Mouse (Mus musculus) c-Kit-positive CD71-negative TER-119-negative erythroid progenitor cells, embryonic 14.5 days (primary cell): ENCODE results near the gene Cd82.

Experiments
- DNase-seq: peaks from one replicate; pipeline ENCODE4 v3.0.0-alpha.2; 2013; ENCODE audit warnings: low read depth

Cd82 gene

DNA sequence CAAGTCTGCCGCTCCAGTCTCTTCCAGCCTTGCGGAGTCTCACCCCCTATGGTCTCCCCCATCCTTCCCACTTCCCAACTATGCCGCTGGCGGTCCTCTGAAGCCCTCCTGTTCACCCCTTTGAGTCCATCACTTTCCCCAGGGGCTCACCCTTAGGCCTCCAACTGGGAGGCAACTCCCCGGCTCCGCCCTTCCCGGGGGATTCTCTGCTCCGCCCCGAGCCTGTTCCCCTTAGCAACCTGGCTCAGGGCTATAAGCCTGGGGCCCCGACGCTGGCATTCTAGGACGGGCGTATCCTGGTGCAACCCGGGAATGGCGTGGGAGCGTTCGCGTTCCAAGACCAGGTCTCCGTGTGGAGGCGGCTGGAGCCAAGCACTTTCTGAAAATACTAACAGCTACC is at the start of gene Cd82:
TSS of gene Cd82 (minus strand) at position 381 of the 400 bp plus-strand sequence.
- no peak for DNase-seq

DNA sequence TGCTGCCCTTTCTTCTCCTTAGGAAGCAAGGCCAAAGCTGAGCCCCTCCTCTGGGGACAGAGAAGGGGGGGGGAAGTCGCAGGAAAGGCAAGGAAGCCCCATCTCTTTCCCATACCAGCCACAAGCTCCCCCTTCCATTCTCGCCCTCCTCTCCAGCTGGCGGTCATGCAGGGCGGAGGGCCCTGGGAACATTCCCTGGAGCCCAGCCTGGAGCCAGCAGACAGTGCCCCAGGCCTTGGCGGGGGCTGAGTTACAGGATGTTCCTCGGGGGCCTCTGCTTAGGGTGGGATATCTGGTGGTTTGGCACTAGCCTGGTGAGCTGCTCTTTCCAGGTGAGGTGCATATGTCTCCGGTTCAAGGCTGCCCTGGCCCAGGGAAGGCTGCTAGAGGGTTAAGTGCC is 49.2 kb upstream of the Cd82 start:
- no peak for DNase-seq

DNA sequence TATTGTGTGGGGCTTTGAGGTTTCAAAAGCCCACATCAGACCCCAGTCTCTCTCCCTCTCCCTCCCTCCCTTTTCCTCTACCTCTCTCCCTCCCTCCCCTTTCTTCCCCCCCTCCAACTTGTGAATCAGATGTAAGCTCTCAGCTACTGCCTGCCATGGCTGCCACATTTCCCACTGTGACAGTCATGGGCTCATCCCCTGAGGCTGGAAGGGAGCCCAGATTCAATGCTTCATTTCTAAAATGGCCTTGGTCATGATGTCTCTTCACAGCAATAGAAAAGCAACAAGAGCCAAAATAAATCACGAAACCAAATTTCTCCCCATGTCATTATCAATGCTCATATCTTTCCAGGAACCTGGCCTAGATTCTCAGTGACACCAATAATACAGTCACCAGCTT is 47.9 kb upstream of the Cd82 start:
- DNase-seq: no peak

DNA sequence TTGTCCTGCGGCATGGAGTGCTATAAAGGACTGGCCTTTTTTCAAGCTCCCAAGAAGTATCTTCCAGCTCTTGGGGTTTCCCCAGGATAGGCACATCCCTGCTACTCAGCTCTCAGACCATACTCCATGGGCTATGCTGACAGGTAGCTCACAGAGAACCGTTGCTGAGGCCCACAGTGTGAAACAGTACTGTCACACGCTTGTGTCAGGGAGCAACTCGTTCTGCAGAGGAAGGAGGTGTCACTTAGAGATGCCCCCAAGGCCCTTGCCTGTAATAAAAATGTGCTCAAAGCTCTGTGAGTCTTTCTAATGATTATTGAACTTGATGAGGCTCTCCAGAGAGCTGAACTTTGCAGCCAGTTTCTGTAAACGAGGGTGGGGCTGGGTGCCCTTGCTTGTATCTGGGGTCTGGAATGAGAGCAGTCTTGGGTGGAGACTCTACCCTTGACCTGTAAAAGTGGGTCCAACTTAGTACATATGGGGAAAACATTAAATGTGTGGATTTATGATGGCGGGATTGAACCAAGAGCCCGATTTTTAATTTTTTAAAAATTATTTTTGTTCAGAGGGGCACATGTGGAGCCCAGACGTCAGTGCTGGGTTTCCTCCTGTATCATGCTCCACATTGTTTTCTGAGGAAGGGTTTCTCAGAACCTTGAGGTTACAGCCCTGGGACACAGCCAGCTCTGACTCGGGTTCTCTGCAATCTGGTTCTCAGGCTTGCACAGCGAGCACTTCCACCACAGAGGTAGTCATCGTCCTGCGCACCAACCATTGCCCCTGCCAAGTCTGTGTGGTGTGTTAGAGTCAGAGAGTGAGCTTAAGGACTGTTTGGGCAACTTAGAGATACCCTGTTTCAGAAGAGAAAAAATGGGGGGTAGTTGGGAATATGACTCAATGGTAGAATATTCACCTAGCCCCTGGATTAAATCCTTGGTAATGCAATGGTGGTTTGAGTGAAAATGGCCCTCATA is 47.1 kb upstream of the Cd82 start:
- no peak for DNase-seq

DNA sequence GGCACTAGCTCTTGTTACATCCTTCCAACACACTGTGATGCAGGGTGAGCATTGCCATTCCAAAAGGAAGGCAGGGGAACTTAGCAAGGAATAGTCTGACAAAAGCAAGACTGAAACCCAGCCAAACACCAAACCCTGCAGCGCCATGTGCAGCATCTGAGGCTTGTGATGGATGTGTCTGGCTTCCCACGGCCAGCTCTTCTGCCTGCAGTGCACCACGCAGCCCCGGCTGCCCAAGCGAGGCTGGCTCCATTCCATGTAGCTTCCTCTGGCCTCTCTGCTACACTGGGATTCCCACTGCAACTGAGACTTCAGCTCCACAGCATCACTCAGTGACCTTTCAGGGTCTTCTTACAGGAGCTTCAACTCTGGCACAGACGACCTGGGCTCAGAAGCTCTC is 42.2 kb upstream of the Cd82 start:
- no peak for DNase-seq

DNA sequence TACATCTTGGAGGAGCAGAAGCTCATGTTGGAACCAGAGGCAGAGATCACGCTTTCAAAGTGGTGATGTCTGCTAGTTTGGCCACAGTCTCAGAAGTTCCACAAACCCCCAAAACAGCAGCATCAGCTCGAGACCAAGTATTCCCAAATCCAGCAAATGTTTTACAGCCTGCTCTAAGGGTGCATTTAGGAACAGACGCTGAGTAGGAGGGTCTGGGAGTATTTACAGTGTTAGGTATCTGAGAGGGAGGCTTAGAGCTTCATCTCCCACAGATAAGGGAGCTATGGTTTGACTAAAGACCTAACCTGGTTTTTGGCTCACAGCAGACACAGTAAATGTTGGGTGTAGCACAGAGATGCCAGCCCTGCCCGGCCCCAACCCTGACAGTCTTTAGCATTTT is 40.4 kb upstream of the Cd82 start:
- DNase-seq: no peak

DNA sequence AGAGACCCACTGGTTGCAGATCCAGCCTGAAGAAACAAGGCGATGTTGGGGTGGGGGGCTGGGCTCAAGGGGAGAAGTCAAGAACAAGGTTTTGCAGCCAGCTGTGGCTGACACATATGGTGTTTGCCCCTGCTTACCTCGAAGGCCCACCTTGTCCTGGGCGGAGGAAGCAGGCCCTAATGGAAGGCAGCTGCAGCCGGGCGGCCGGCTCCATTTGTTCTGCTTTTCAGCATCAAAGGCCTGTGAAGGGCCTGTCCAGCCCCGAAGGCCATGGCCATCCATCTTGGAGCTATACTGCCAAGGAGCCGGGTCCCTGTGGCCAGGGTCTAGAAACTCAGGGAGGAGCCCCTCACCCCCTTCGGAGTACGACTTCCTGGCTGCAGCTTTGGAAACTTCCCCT is 38.4 kb upstream of the Cd82 start:
- no peak for DNase-seq

DNA sequence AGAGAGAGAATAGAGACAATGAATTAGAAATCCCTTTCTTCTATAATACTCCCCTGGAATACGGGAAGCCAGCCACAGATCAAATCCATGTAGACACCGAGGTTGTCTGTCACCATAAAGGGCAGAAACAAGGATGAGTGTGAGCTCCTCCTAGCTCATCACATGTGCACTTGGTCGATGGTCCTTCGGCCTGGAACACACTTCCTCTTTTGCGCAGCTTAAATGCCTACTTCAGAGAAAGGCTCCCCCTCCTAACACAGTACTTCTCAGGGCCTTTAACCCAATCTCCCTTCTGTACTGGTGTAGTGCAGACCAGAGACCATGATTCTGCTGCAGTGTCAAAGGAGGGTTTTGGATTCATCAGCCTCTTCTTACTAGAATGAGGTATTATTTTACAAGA is 34.3 kb upstream of the Cd82 start:
- no peak for DNase-seq

DNA sequence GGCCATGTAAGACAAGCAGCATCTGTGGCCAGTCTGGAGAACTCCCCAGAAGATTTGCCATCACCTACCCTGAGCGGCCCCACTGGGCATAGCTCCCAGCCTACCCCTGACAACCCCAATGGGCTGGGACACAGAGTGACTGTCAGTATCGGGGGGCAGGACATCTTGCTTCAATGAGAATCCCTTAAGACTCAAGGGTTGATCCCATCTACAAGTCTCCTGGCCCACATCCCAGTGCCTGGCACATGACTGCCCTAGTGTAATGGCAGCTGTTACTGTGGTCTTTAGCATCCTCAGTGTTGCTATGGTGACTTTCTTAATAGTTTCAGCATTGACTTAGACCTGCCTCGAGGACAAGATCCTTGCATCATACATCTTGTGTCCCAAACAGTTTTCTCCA is 32.2 kb upstream of the Cd82 start:
- no peak for DNase-seq

DNA sequence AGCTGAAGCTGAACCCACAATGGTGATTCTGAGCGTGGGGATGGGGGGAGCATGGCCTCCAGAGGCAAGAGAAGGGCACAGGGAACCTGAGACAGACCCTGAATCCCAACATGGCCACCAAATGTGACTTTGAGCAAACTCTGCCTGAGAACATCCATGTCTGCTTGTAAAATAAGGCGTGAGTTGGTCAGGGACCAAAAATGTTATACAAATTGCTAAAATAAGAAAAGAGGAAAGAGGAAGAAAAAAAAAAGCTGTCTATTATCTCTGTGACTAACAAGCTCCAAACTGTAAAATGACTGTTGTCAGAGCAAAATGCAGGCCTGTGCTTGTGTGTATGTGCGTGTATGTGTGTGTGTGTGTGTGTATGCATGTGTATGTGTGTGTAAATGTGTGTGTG is 30.6 kb upstream of the Cd82 start:
- DNase-seq: no peak

DNA sequence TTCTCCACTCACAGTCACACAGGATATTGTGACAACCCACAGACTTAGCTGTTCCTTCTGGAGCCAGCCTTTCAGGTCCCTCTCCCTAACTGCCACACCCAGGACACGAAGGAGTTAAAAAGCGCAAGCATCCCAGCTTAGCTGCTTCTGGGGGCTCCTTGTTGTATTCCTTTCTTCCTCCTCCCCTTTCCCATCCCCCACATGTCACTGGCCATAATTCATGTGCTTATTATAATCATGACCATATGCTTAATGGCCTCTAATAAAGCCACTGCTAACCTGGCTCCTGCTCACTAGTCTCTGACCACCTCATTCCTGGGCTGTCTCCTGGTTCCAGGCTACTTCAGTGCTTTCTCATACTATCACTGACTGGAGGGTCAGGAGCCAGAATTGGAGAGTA is 27.6 kb upstream of the Cd82 start:
- no peak for DNase-seq

DNA sequence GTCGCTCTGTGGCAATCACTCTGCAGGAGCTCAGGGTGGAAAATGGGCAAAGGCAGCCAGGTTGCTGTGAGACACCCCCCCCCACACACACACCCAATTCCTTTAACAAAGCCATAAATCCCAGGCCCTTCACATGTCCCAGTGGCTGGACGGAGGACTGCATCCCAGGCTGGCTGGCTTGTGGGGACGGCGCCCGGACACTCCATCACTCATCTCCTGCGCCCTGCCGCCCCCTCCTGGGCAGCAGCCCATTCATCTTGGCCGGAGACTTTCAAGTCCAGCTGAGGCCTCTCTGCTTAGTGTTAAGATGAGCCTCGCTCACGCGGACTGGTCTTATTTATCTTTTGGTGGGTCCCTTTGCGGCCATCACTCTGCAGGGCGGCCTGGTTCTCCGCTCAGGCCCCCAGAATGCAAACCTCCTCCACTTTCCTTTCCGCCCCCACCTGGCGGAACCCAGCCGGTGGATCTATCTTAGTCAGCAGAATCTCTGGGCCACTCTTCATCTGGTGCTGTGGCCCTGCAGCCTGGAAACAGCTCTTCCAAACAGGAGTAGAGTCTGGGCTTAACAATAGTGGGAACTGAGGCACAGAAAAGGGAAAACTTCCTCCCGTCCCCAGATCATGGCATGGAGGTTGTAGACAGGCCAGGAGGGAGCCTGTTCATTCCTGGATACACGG is 26.1 kb upstream of the Cd82 start:
- DNase-seq: no peak

DNA sequence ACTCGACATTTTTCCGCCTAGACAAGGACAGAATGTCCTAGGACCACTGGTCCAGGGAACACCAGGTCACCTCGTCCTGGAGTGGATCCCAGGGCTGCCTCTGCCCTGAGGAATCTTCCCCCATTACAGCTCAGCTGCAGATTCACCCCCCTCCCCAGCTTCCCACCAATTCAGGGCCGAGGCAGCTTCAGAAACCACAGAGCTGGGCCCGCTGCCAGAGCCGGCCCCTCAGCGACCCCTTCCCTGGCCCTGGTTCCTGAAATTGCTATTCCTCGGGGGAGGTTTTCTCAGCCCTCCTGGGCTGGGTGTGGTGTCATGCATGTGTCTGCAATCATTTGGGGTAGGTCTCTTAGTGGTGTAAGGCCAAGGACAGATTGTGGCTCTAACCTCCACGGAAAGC is 22.5 kb upstream of the Cd82 start:
- DNase-seq: no peak

DNA sequence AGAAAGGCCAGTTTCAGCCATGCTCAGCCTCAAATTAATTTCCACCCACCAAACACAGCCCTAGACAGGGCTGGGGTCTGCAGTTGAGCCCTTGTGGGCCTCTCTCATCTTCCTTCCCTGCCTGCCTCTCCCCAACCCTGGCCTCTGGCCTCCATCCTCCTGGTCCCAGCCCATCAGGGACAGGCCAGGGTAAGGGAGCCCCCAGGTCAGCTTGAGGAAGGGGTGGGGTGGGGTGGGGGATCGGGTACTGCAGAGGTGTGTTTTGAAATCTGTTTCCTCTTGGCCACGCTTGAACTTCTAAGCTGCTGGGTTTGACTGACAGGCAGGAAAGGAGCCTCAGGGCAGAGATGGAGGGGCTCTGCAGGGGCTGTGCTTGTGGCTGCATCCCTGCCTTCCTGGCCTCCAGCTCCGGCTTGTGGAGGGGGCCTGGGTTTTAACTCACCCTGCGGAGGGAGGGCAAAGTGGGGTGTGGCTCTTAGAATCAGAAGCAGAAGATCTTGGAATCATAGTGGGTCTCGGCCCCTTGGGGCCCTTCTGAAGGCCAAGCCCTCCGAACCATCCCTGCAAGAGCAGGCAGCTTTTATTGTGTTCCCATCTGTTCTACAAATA is 19.2 kb upstream of the Cd82 start:
- no peak for DNase-seq

DNA sequence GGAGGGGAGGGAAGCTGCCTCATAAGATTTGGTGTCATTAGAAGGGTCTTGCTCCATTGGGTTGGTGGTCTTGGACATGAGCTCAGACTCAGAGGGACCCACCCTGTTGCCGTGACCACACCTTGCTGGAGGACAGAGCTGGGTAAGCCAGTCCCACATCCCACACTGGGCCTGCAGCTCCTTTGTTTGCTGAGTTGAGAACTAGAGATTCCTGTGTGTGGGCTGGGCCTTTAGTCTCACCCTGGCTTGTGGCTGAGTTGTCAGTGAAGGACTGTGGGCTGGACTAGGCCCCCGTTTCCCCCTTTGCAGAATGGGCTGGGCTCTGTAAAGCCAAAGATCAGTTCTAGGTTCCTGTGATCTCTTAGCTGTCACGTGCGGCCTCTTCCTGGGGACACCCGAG is 15.8 kb upstream of the Cd82 start:
- no peak for DNase-seq

DNA sequence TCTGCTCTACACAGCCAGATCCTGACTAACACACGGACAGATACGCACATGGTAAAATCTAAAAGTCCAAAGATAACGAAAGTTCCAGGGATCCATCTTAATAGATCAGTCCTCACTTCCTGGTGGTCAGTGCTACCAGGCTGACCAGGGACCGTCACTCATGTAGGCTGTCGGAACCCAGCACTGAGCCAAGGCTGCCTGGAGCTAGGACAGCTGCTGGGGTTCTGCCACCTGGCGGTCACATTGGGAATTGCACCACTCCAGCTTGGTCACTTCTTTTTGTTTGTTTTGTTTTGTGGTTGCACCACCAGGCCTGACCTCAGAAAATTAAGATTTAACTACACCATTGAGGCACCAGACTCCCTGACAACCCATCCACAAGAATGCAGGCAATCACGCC is 14.6 kb upstream of the Cd82 start:
- no peak for DNase-seq

DNA sequence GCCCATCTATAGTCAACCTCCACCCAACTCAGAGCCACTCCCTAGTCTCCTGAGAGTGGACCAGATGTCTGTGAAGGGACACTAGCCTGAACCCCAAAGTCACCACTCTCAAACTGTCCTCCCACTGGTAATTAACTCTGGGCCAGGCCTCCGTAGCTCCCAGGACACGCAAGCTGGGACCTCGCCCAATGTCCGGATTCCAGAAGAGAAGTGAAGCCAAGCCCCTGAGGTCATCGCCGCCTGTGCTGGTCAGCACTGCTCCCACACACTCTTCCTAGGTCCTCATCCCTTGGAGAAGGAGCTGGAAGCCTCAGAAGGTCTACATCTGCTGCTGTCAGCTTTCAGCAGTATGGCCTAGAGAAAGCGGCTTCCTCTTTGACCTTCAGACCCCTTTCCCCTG is 13.5 kb upstream of the Cd82 start:
- no peak for DNase-seq

DNA sequence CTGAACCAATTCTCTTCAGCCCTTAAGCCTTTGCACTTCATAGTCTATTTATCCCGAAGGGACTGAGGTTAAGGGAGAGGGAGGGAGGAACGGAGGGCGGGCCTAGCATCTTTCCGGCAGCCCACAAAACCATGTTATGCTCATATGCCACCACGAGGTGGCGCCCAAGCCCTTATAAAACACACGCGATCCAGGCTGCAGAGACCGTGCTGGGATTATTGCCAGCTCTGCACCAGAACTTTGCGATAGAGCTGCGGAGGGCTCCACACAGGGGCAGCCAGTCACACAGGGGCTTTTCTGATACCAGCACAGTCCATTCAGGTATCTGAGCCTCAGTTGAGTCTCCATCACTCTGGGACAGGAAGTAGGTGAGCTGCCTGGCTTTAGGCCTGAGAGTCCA is 12.1 kb upstream of the Cd82 start:
- peak; percentile 75 for DNase-seq

DNA sequence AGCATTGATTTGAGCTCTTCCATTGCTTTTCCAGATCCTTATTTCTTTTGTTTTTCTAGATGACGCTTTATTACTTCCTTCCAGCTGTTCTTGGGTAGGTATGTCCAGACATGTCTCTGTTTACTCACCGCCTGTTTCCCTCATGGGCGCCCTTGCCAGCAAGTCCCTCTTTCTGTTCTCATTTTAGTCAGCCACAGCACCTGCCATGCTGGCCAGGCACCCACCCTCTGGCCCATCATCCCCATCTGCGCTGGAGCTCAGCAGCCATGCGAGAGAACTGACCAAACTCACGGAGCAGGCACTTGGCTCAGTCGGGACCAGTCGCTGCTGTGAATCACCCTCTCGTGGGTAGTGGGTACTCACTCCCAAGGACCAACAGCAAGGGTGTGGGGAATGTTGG is 11.0 kb upstream of the Cd82 start:
- no peak for DNase-seq

DNA sequence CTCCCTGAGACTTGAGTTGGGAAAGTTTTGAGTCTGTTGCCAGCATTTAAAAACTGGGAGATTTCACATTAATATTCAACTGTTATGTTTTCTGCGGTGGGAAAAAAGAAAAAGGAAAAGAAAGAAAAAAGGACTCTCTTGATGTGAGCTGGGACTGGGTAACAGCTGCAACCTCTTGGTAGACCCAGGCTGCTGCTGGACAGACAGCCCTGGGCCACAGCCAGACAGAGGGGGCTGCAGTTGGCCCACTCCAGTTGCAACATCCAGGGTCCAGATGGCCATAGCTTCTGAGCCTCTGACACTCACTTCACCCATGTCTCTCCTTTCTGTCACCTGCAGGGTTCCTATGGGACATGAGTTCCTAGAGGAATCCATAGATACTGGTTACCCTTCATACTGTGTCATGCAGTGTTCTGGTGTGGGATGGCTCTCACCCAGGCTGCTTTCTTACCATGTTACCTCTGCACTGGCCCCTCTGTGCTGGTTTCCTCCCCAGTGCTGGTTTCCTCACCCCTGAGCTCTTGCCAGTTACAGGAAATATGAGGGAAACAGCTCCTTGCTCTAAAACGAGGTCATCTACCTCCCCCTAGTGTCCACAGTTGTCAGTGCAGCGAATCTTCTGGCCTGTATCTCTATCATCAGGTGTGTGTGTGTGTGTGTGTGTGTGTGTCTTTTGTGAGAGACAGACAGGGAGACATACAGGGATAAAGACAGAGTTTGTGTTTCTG is 8.1 kb upstream of the Cd82 start:
- peak; percentile 80 for DNase-seq

DNA sequence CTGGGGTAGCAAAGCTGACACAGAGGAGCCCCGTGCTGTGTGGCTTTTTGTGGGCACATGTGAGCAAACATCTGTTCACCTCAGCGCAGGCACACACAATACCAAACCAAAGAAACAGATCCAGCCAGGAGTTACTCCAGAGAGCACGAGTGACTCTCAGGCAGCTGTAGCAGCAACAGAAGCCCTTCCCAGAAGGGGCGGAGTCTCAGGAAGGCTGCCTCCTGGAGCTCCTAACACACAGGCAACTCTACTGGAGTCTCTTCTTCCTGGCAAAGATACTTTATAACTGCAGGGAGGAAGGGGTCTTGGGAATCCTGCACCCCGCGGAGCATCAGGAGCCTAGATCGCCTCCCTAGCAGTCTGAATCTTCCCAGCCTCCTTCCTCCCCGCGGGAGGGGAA is 7.2 kb upstream of the Cd82 start:
- DNase-seq: no peak

DNA sequence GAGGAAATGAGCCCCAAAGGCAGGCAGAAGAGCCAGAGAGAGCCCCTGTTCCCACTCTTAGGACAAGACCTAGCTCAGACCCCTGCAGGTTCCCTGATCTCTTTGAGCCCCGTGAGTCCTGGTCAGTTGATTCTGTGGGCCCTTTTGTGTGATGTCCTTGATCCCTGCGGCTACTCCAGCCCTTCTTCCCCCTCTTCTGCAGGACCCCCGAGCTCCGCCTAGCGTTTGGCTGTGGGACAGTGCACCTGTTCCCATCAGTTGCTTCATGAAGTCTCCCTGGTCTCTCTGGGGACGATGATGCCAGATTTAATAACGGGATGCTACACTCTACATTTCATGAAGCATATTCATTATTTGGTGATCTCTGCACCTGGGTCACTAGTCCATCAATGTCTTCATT is 6.2 kb upstream of the Cd82 start:
- no peak for DNase-seq

DNA sequence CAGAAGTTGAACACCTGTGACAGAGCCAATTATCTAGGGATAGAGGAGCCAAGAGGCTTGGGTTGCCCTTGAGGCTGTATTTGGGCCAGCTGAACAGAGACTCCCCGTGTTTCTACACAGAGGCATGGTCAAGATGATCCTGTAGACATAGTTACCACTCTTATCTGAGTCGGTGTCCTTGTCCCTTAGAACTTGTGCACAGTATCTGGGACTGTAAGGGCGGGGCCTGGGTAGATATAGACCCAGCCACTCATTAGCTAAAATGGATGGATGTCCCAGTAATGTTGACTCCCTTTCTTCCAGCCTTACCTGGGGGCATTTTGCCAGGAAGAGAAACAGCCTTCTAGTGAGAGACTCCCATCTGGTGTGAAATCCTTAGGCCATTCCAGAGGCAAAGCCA is 3.4 kb upstream of the Cd82 start:
- DNase-seq: no peak
